Mouse (Mus musculus) adrenal gland, postnatal 14 days (tissue): ENCODE measurements around the gene Mtmr11. TPM values are rescaled to one million over a fixed set of nuclear protein-coding genes. Genes with fewer than 3 reads are reported as not detected.

Experiments used
- DNase-seq: peaks from one replicate; pipeline ENCODE4 v3.0.0; 2021; ENCODE audit warnings: mixed read lengths
- long read RNA-seq, 2 experiments: library from polyadenylated mRNA; stranded (forward); transcript quantifications; one replicate each; pipeline ENCODE4 v2.0.0; 2021
- total RNA-seq: library from RNA; stranded (reverse); gene quantifications from 2 replicates; pipeline ENCODE4 v1.2.3, GENCODE M21; 2021

The Mtmr11 gene
- total RNA-seq = 9.3 and 15.6 TPM in 2 replicates
- long read RNA-seq, experiment 1, transcript Mtmr11-201 (17 exons, 2,778 nt) = major isoform, 6 of 12 reads
- long read RNA-seq, experiment 1, partial matches to known transcripts = 1 of 12 reads
- long read RNA-seq, experiment 1, other reads (novel, unspliced or antisense) = 5 of 12 reads
- long read RNA-seq, experiment 2, partial matches to known transcripts = 4 of 8 reads
- long read RNA-seq, experiment 2, other reads (novel, unspliced or antisense) = 3 of 8 reads

GRCm38 (mm10) chr3:96161869-96162840 is at the start of gene Mtmr11:
Mtmr11 (plus strand) TSS chr3:96162004.
- peak; percentile 33 for DNase-seq

DNA sequence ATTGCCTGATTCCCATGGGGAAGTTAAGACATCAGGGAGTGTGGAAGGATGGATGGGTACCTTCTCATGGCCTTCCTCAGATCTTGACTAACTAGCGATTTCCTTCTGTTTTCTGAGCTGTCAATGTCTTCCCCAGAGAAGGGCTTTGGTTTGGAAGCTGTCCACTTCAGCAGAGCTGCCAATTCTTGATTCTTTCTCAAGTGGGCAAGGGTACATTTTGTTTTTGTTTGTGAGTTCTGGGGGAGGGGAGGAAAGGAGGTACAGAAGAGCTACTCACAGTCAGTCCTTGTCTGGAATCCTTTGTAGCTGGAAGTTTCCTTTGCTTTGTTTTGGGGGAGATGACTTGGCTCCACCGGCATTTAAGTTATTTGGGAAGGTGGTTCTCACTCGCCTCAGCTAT is 48.6 kb upstream of the Mtmr11 start:
- DNase-seq = no peak

DNA sequence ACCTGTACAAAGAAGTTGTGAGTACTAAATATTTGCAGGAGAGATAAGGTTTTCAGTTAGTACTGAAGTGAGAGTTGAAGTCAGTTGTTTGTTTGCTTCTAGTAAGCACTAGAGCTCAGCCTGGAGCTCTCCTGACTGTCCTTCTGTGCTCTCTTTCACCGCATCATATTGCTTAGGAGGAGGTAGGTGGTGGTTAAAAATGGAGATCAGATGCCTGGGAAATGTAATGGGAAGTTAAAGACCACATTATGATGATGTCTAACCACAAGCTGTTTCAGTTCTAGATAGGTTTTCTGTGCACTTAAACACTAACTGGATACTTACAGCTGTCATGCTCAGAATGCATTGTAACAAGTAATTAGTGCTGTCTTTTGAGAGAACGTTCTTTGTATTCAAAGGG is 43.7 kb upstream of the Mtmr11 start:
- no peak for DNase-seq

DNA sequence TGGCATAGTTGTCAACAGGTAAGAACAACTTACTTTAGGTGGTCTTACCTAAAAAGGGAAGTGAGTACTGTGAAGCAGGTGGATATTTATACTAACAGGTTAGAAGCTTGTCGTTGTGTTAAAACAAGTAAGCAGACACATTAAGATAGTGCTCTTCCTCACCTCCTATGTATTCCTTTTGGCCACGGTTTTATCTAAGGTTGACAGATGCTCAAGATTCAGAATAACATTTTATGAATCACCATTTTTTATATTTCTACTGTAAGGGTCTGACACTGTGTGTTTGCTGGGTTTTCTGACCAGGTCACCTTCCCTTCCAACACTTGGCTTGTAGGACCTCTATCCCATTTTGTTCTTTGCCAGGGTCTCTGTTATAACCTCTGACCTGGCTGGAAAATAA is 43.1 kb upstream of the Mtmr11 start:
- no peak for DNase-seq

GRCm38 (mm10) chr3:96124235-96124634 is 37.6 kb upstream of the Mtmr11 start:
- DNase-seq = no peak

GRCm38 (mm10) chr3:96128128-96128527 is 33.7 kb upstream of the Mtmr11 start:
- DNase-seq = no peak

GRCm38 (mm10) chr3:96132478-96132877 is 29.3 kb upstream of the Mtmr11 start:
- DNase-seq = no peak

- no peak for DNase-seq
These were observed 28.4 kb upstream of the Mtmr11 start for GRCm38 (mm10) chr3:96133327-96133905.

DNA sequence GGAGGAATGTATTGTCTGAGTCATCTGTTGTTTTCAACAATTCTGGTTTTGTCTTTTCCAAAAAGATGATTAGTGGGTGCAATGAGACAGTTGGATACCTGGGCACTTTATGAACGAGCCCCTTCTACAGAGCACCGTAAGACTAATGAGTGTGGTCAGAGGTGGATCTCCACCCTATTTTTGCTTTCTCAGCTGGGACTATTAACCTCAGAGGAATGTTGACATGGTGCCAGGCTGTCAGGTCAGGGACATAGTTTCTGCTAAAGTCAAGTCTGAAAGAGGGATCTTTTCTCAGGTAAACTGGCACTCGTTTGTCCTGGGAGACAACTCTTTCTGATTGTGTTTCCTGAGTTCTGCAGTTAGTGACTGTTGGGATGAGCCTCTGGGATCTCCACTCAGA is 26.8 kb upstream of the Mtmr11 start:
- DNase-seq = peak; percentile 59

DNA sequence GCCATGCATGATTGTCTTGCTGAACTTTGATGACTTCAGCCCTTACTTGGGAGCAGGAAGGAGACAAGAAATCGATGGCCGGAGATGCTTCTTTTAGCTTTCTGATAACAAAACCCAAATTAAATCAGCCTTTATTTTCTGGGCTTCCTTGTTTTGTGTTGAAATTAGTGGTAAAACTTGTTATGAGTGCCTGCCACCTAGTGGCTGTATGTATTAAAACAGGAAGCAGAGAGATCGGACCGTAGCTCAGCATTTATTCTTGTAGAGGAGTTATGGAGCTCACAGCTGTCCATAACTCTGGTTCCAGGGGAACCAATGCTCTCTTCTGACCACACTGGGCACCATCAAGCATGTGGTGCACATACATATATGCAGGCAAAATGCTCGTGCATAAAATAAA is 13.9 kb upstream of the Mtmr11 start:
- peak; percentile 62 for DNase-seq

GRCm38 (mm10) chr3:96151836-96152235 is 10.0 kb upstream of the Mtmr11 start:
- DNase-seq = no peak

DNA sequence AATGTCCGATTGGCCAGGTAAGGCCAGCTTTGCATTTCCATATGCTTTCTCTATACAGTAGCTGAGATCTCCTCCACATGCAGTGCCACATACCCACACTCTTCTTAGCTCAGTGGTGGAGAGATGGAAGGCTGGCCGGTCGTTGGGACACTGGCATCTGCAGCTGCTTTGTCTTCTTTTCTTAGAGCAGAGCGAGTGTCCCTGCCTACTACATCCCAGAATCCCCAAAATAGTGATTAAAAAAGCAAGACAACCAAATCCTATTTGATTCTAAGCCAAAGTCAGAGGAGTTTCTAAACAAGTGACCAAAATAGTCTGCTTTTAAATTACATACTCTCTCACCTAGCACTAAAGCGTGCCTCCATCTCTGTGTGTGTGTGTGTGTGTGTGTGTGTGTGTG is 9.2 kb upstream of the Mtmr11 start:
- DNase-seq = no peak

DNA sequence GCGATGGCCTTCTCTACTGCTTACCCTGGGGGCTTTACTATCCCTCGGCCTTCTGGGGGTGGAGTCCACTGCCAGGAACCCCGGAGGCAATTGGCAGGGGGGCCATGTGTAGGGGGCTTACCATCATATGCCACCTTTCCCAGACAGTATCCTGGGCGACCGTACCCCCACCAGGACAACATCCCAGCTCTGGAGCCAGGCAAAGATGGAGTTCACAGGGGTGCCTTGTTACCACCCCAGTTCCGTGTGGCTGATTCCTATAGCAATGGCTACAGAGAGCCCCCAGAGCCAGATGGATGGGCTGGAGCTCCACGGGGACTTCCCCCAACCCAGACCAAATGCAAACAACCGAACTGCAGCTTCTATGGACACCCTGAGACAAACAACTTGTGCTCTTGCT is 6.3 kb upstream of the Mtmr11 start:
- DNase-seq = no peak

DNA sequence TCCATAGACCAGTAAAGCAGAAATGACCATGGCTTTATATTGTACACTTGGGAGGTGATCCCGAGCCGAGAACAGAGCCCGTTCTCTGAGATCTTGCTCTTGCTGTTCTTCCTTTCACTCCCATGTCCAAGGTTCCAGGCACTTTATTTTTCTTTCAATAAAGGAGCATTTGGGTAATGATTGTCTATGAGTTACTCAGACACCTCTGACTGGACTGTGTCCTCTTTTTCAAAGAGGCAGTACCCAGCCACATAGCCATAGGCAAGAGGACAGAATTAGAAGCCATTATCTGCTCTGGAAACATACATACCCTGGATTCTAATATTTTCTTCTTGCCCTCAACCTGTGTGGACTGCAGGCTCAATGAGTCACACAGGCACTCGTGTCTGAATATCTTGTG is 2.0 kb upstream of the Mtmr11 start:
- no peak for DNase-seq

DNA sequence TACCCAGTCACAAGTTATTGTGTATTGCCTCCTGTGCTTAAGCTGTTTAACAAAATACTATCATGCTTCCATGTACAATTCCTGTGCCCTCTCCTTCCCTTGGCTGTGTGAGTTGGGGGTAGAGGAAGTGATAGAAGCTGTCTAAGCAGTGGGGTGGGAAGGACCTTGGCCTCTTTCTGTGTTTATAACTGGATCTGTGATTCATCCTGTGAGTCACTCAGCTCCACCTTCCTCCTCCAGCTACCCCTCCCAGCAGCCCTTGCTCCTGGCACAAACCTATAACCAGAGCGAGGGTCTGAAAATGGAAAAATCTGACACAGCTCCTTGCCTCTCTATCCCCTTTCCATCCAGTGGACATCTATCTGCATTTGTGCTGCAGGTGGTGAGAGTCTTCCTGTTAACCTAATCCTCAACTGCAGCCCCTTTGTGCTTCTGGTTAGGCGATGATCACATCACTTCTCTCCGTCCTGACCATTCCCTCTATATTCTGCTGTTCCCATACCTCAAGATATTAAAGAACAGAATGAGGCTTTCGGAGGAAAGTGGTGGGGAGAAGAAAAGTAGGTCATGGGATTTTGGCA is 1.5 kb upstream of the Mtmr11 start:
- peak; percentile 84 for DNase-seq

GRCm38 (mm10) chr3:96160803-96161516 is 844 bp upstream of the Mtmr11 start:
- peak; percentile 80 for DNase-seq

DNA sequence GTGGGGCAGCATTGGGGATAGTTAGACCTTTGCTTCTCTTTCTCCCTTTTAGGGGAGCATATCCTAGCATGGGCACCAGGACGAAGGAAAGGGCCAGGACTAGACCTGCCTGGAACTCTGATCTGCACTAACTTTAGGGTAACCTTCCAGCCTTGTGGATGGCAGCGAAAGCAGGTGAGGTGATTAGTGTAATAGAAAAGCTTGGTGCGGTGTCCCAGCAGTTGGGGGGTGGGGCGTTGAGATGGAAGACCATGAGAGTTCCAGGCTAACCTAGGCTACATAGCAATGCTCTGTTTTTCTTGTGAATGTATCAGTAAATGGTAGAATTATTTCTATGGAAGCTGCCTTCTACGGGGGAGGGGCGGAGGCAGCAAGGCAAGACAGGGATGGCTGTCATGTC is 1.2 kb downstream of the Mtmr11 start:
- no peak for DNase-seq

DNA sequence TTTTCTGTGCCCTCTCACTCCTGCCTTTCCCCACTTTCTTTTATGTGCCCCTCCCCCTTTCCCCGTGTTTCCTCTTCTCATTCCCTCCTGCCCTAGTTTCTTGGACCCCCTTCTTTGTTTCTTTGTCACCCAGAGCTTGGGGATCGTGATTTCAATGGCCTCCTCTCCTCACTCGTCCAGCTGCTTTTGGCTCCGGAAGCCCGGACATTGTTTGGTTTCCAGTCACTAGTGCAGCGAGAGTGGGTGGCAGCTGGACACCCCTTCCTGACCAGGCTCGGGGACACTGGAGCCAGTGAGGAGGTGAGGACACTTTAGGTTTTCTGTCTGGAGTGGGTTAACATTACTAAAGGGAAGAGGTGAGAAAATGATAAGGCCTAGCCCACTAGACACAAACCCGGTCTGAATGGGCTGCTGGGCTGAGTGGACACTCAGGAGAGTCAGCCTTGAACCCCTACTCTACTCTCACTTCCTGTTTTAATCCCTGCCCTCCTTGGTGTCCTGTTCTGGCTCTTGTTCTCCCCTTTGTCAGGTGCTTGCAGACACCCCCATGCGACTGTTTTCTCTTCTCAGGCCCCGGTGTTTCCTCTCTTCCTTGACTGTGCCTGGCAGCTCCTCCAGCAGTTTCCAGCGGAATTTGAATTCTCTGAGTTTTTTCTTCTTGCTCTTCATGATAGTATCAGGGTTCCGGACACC is 6.8 kb downstream of the Mtmr11 start:
- no peak for DNase-seq

DNA sequence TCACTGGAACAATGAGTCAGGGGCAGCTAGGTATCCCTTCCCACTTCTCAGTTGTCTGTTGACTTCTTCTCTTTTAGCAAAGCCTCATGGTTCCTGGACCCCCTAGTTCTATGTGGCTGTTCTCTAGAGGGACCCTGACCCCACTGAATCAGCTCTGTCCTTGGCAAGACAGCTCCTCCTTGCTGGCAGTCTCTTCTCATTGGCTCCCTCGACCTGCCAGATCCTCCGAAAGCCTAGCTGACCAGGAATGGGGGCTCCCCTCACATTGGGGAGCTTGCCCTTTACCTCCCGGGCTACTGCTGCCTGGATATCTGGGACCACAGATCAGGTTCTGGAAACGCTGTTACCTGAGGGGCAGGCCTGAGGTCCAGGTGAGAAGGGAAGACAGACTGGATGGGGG is 8.5 kb downstream of the Mtmr11 start:
- peak; percentile 37 for DNase-seq

DNA sequence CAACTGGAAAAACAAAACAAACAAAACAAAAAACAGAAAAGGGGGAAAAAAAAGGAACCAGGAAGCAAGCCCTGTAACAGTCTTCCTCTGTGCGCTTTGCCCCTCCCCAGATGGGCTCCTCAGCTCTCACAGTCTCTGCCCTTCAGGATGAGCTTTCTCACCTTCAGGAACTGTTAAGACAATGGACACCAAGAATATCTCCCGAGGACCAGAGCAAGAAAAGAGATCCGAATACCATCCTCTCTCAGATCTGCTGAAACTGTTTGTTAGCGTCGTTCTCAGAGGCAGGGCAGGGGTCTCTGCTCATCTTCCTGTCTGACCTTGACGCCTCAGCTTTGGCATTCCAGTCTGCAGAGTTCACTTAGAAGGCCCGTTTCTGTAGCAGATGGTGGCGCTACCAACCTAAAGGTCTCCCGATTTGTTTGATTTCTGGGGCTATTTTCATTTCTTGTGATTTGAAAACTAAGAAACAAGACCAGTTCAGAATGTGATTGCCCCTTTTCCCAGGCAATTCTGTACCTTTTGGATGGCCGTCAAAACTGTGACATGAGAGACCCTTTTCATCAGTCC is 9.3 kb downstream of the Mtmr11 start:
- no peak for DNase-seq

DNA sequence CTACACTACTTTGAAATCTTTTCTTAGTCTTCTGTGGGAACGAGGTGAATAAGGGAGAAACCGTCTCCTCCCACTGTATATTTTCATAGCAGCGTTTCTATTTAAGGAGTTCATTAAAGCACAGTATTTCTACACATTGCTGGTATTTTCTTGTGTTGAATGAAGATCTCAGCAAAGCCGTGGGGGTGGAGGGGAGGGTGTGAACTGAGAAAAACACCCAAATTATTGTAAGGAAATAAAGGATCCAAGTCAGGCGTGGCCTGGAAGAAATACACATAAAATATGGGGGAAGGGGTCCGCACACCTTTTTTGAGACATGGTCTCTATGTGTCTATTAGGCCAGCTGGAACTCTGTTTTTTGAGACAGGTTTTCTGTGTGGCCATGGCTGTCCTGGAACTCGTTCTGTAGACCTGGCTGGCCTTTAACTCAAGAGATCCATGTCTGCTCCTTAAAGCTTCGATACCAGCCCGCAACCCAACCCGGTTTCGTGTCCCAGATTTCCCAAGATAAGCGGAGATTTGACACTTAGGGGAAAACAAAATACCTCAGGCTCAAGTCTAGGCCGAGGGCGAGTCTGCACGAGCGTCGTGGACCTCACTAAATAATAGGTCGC is 9.9 kb downstream of the Mtmr11 start:
- DNase-seq = no peak
